Comparison of ENCODE assay signal across 23 mouse cellular contexts in genomic region chr7:82394435-82395186, GRCm38 (mm10). TPM values are rescaled to one million over a fixed set of nuclear protein-coding genes. Genes with fewer than 3 reads are reported as not detected.
DNase-seq lines count a peak whose midpoint lies in the region; ATAC-seq and TF ChIP-seq lines count a peak whose summit lies in the region.
"Had no signal": no experiment of that assay in that cellular context is flagged by ENCODE, and none has a peak within 500 bp of the region (broad histone marks: within the 10 kb centered on the region; RNA-seq: fewer than 3 reads in every experiment).

No protein-coding gene starts in this region.

- H3K4me3 ChIP-seq in hindbrain, embryonic 13.5 days: no peak overlapping the region
- no peak overlapping the region for H3K4me3 ChIP-seq in hindbrain, embryonic 16.5 days (ENCODE audit: low read length)
- no peak overlapping the region for H3K4me3 ChIP-seq in neural tube, embryonic 14.5 days (ENCODE audit: low read depth, low read length)
- H3K4me3 ChIP-seq in forebrain, embryonic 14.5 days (ENCODE audit: low read depth, low read length): no peak overlapping the region
- H3K4me3 ChIP-seq in midbrain, postnatal 0 days (ENCODE audit: low read depth, low read length): no peak overlapping the region
- H3K4me3 ChIP-seq: heart, embryonic 13.5 days; limb, embryonic 13.5 days; lung, embryonic 15.5 days; neural tube, embryonic 12.5 days; stomach, embryonic 15.5 days had no signal

- H3K4me1 ChIP-seq in hindbrain, embryonic 13.5 days (replicated peaks): peaks cover 38% of the 10 kb centered on the region
- H3K4me1 ChIP-seq in hindbrain, embryonic 16.5 days (ENCODE audit: control insufficient read depth, insufficient read depth, low read depth, low read length): peaks cover 4% of the 10 kb centered on the region
- H3K4me1 ChIP-seq in neural tube, embryonic 14.5 days (ENCODE audit: control insufficient read depth, insufficient read depth, low read length): 0 out of 2 replicates have a peak, but pooled peaks cover 3% of the 10 kb centered on the region
- H3K4me1 ChIP-seq in forebrain, embryonic 14.5 days (ENCODE audit: control insufficient read depth, insufficient read depth, low read length): peaks cover 23% of the 10 kb centered on the region
- no peaks in the 10 kb centered on the region for H3K4me1 ChIP-seq in midbrain, postnatal 0 days (ENCODE audit: insufficient read depth, low read length)
- H3K4me1 ChIP-seq: lung, embryonic 15.5 days; neural tube, embryonic 12.5 days; stomach, embryonic 15.5 days had no signal

- H3K27ac ChIP-seq in hindbrain, embryonic 13.5 days: peak overlapping the region; percentile 44
- H3K27ac ChIP-seq in hindbrain, embryonic 16.5 days (ENCODE audit: low read depth, low read length): no peak overlapping the region; the same call in 1 of the 2 replicates
- H3K27ac ChIP-seq in neural tube, embryonic 14.5 days (ENCODE audit: low read depth, low read length): no peak overlapping the region
- peak overlapping the region; percentile 30; the same call in 1 of the 2 replicates for H3K27ac ChIP-seq in forebrain, embryonic 14.5 days (ENCODE audit: low read depth, low read length)
- no peak overlapping the region for H3K27ac ChIP-seq in midbrain, postnatal 0 days (ENCODE audit: low read depth, low read length)
- H3K27ac ChIP-seq: heart, embryonic 13.5 days; limb, embryonic 13.5 days; liver, embryonic 14.5 days; lung, embryonic 15.5 days; macrophage; neural tube, embryonic 12.5 days; stomach, embryonic 15.5 days had no signal

- no peaks in the 10 kb centered on the region for H3K27me3 ChIP-seq in hindbrain, embryonic 13.5 days
- H3K27me3 ChIP-seq in hindbrain, embryonic 16.5 days (replicated peaks; ENCODE audit: control insufficient read depth, insufficient read depth, low read length): no peaks in the 10 kb centered on the region
- H3K27me3 ChIP-seq in neural tube, embryonic 14.5 days (ENCODE audit: control insufficient read depth, insufficient read depth, low read length): no peaks in the 10 kb centered on the region
- no peaks in the 10 kb centered on the region for H3K27me3 ChIP-seq in forebrain, embryonic 14.5 days (replicated peaks; ENCODE audit: control insufficient read depth, insufficient read depth, low read length)
- no peaks in the 10 kb centered on the region for H3K27me3 ChIP-seq in midbrain, postnatal 0 days (ENCODE audit: insufficient read depth, low read length)
- H3K27me3 ChIP-seq: heart, embryonic 13.5 days; limb, embryonic 13.5 days; lung, embryonic 15.5 days; neural tube, embryonic 12.5 days; stomach, embryonic 15.5 days had no signal

- 53% methylated on average over 6 of the region's 6 CpGs for WGBS in hindbrain, embryonic 13.5 days
- WGBS in hindbrain, embryonic 16.5 days: 46% methylated on average over 6 of the region's 6 CpGs
- 54% methylated on average over 6 of the region's 6 CpGs for WGBS in neural tube, embryonic 14.5 days
- 22% methylated on average over 6 of the region's 6 CpGs for WGBS in forebrain, embryonic 14.5 days
- 63% methylated on average over 6 of the region's 6 CpGs for WGBS in midbrain, postnatal 0 days

- no peak for DNase-seq in neural tube, embryonic 10.5 days (ENCODE audit: extremely low spot score, low spot score)
- DNase-seq in forebrain, embryonic 14.5 days (ENCODE audit: low spot score): peak; percentile 63
- DNase-seq in midbrain, postnatal 0 days (ENCODE audit: low spot score): peak; percentile 43
- no peak for DNase-seq in right cerebral cortex, postnatal 36 days (ENCODE audit: low spot score in 2 of 2)
- DNase-seq in adrenal gland, postnatal 25 days: no peak
- DNase-seq: adrenal gland, postnatal 14 days; cerebellum, adult 11-12 months; kidney, adult 9 months; kidney, postnatal 25 days; right cerebral cortex, postnatal 25 days; thymus, adult 2 months had no signal

- peaks cover 6% of the 10 kb centered on the region; the same call in 1 of the 2 replicates for H3K9me3 ChIP-seq in hindbrain, embryonic 13.5 days
- no peaks in the 10 kb centered on the region for H3K9me3 ChIP-seq in hindbrain, embryonic 16.5 days (ENCODE audit: control insufficient read depth, low read length)
- no peaks in the 10 kb centered on the region for H3K9me3 ChIP-seq in neural tube, embryonic 14.5 days (ENCODE audit: control insufficient read depth, low read length)
- H3K9me3 ChIP-seq in forebrain, embryonic 14.5 days (replicated peaks; ENCODE audit: control insufficient read depth, low read length): no peaks in the 10 kb centered on the region
- H3K9me3 ChIP-seq in midbrain, postnatal 0 days (ENCODE audit: low read length): no peaks in the 10 kb centered on the region
- H3K9me3 ChIP-seq: lung, embryonic 15.5 days; neural tube, embryonic 12.5 days; stomach, embryonic 15.5 days had no signal

- no peak overlapping the region for H3K4me2 ChIP-seq in hindbrain, embryonic 13.5 days
- no peak overlapping the region for H3K4me2 ChIP-seq in hindbrain, embryonic 16.5 days (ENCODE audit: low read length)
- no peak overlapping the region for H3K4me2 ChIP-seq in neural tube, embryonic 14.5 days (ENCODE audit: low read depth, low read length)
- H3K4me2 ChIP-seq in forebrain, embryonic 14.5 days (ENCODE audit: low read length): no peak overlapping the region
- no peak overlapping the region for H3K4me2 ChIP-seq in midbrain, postnatal 0 days (ENCODE audit: low read depth, low read length, poor library complexity, severe bottlenecking)
- H3K4me2 ChIP-seq: heart, embryonic 13.5 days; limb, embryonic 13.5 days; lung, embryonic 15.5 days; neural tube, embryonic 12.5 days; stomach, embryonic 15.5 days had no signal

- H3K36me3 ChIP-seq in hindbrain, embryonic 13.5 days: no peaks in the 10 kb centered on the region
- H3K36me3 ChIP-seq in hindbrain, embryonic 16.5 days (ENCODE audit: control insufficient read depth, insufficient read depth, low read length): no peaks in the 10 kb centered on the region
- no peaks in the 10 kb centered on the region for H3K36me3 ChIP-seq in neural tube, embryonic 14.5 days (ENCODE audit: control insufficient read depth, insufficient read depth, low read length)
- no peaks in the 10 kb centered on the region for H3K36me3 ChIP-seq in forebrain, embryonic 14.5 days (ENCODE audit: control insufficient read depth, insufficient read depth, low read length)
- H3K36me3 ChIP-seq in midbrain, postnatal 0 days (ENCODE audit: insufficient read depth, low read length): no peaks in the 10 kb centered on the region
- H3K36me3 ChIP-seq: heart, embryonic 13.5 days; lung, embryonic 15.5 days; neural tube, embryonic 12.5 days; stomach, embryonic 15.5 days had no signal

- TF ChIP-seq CTCF in midbrain, postnatal 0 days (IDR thresholded peaks at IDR 0.05): no peak

- no peak overlapping the region for H3K9ac ChIP-seq in hindbrain, embryonic 13.5 days
- no peak overlapping the region for H3K9ac ChIP-seq in hindbrain, embryonic 16.5 days (ENCODE audit: low read depth, low read length)
- no peak overlapping the region for H3K9ac ChIP-seq in neural tube, embryonic 14.5 days (replicated peaks; ENCODE audit: low read depth, low read length)
- H3K9ac ChIP-seq in forebrain, embryonic 14.5 days (ENCODE audit: low read length): no peak overlapping the region
- no peak overlapping the region for H3K9ac ChIP-seq in midbrain, postnatal 0 days (replicated peaks; ENCODE audit: low read length, poor library complexity, severe bottlenecking)
- H3K9ac ChIP-seq: heart, embryonic 13.5 days; limb, embryonic 13.5 days; liver, embryonic 14.5 days; lung, embryonic 15.5 days; neural tube, embryonic 12.5 days; stomach, embryonic 15.5 days had no signal

- ATAC-seq in hindbrain, embryonic 13.5 days (ENCODE audit: low FRiP score): no peak
- ATAC-seq in hindbrain, embryonic 16.5 days: no peak
- ATAC-seq in neural tube, embryonic 14.5 days (ENCODE audit: low read depth): 0 out of 2 replicates have a peak, but pooled peaks have one; percentile 18
- ATAC-seq in forebrain, embryonic 14.5 days: peak; percentile 57
- ATAC-seq in midbrain, postnatal 0 days (ENCODE audit: low FRiP score): no peak

RNA-seq across cellular contexts. Expression of gene Adamtsl3, which starts 59.1 kb away (rescaled TPM):
- 0.43 and 0.44 TPM in 2 replicates for polyA plus RNA-seq in hindbrain, embryonic 13.5 days (2015; fragmentation: Nextera tagmentation; extraction: Ambion mirVana)
- polyA plus RNA-seq in hindbrain, embryonic 16.5 days (2015; fragmentation: Nextera tagmentation; extraction: Ambion mirVana): 0.93 and 1.1 TPM in 2 replicates
- polyA plus RNA-seq in neural tube, embryonic 14.5 days (2014; fragmentation: Nextera tagmentation; extraction: Ambion mirVana): 0.75 and 1.4 TPM in 2 replicates
- 0.51 and 0.57 TPM in 2 replicates for polyA plus RNA-seq in forebrain, embryonic 14.5 days (2014; fragmentation: Nextera tagmentation; extraction: Ambion mirVana)
- 4.2 and 4.3 TPM in 2 replicates for total RNA-seq in midbrain, postnatal 0 days (2014; rRNA removed)
- polyA plus RNA-seq in midbrain, postnatal 0 days (2015; fragmentation: Nextera tagmentation; extraction: Ambion mirVana): 0.91 and 1.2 TPM in 2 replicates
- 1.9 and 2.7 TPM in 2 replicates for total RNA-seq in adrenal gland, postnatal 25 days (2021)
- total RNA-seq: common myeloid progenitor, adult 5-6 weeks; granulocyte monocyte progenitor cell, adult 5-6 weeks had no signal
- polyA plus RNA-seq: macrophage had no signal

Comparison
In these comparisons a context has a peak if more than half of its experiments do, and no peak if none do; other contexts are left out.
1. H3K27ac ChIP-seq: peak in hindbrain, embryonic 13.5 days (single experiment) and forebrain, embryonic 14.5 days (single experiment); none in hindbrain, embryonic 16.5 days (single experiment), neural tube, embryonic 14.5 days (single experiment) and midbrain, postnatal 0 days (single experiment).
2. ATAC-seq: peak in neural tube, embryonic 14.5 days (single experiment) and forebrain, embryonic 14.5 days (single experiment); none in hindbrain, embryonic 13.5 days (single experiment), hindbrain, embryonic 16.5 days (single experiment) and midbrain, postnatal 0 days (single experiment).
3. DNase-seq: peak in forebrain, embryonic 14.5 days (single experiment) and midbrain, postnatal 0 days (single experiment); none in neural tube, embryonic 10.5 days (single experiment), right cerebral cortex, postnatal 36 days (0 of 2) and adrenal gland, postnatal 25 days (single experiment).